Mouse (Mus musculus): ENCODE measurements at regions not wholly inside any gene's neighbourhood (a gene's known extent, or its start where the extent isn't known, plus 50 kb on each side); places are given as distances from the start of the nearest gene placed in this dataset.

GRCm38 (mm10) chr5:126893063-126893462 lies 348.5 kb upstream of the Tmem132c start:
- TF ChIP-seq GATA1 (IDR thresholded peaks at IDR 0.05; ENCODE audit: borderline replicate concordance, low read length) (no peak), FLI1 (IDR thresholded peaks at IDR 0.05; ENCODE audit: low read length) (no peak)
